Mouse (Mus musculus): ENCODE data around the gene Thrsp.

The Thrsp gene

DNA sequence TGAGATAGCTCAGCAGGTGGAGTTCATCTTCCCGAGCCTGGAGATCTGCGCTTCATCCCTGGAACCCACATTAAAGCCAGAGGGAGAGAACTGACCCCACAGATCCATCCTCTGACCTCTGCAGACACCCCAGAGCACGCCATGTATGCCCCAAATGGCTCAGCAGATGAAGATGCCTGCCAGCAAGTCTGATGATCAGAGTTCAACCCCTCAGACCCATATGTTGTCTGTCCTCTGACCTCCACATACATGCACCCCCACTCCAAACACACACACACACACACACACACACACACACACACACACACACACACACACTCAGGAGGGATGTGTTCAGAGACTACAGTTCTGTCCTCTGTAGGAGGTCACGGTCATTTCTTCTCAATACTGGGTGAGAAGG, 1.1 kb downstream of the Thrsp start:
- DNase-seq (ENCODE audit: low read depth) = no peak

- DNase-seq (ENCODE audit: low read depth) = no peak
Measured at GRCm38 (mm10) chr7:97414915-97415687, 2.4 kb downstream of the Thrsp start.

DNA sequence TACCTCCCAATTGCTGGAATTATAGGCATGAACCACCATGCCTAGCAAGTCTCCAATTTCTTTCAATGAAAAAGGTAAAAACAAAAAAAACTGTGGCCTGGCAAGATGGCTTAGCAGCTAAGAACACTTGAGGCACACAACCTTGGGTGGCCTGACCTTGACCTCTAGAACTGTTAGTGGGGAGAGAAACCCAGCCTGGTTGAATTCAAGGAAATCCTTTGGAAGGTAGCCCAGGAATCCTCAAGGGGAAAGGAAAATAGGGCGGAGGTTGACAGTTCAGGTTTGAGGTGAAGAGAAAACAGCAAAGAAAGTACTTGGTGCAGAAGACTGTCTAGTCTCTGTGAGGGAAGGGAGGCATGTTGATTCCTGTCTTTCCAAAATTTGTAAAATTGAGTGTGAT, 3.1 kb downstream of the Thrsp start:
- DNase-seq (ENCODE audit: low read depth) = no peak

DNA sequence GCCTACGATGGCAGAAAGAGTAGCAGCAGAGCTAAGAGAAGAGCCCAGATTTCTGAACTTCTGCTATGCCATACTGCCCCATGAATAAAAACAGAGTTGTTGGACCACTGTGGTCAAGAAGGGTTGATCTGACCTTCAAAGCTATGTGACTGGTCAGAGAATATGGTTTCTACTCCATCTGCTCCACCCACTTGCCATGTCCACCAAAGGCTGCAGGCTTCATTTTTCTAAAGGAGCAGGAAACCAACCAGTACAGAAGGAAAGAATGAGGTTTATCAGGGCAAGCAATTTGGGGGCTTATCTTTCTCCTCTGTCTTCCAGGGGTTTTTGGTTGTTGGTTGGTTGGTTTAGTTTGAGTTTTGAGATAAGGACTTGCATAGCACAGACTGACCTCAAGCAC, 3.5 kb downstream of the Thrsp start:
- DNase-seq (ENCODE audit: low read depth) = peak; percentile 91

DNA sequence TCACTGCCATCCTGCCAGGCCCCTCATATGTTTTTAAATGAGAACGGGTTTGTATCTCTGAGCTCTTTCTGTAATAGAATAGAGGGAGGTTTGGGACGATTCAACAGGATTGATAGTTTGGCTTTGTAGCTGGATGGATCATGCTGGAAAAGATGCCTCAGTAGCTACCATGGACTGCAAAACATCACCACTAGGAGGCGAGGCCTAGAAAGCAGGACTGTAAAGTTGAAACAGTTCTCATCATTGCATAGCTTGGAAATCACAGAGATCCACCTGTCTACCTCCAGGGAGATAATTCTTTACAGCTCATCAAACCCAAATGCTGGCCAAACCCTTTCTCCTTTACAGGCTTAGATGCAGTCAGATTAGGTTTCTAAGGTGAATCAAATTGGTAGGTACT, 6.0 kb downstream of the Thrsp start:
- DNase-seq (ENCODE audit: low read depth) = no peak

- DNase-seq (ENCODE audit: low read depth) = no peak
Measured at GRCm38 (mm10) chr7:97411106-97411505, 6.4 kb downstream of the Thrsp start.

GRCm38 (mm10) chr7:97407145-97407544, 10.4 kb downstream of the Thrsp start:
- no peak for DNase-seq (ENCODE audit: low read depth)

GRCm38 (mm10) chr7:97399960-97400715, 17.4 kb downstream of the Thrsp start, which contains the start of gene Ndufc2:
Gene Ndufc2 (plus strand): TSS chr7:97400003.
- peak; percentile 89 for DNase-seq (ENCODE audit: low read depth)

DNA sequence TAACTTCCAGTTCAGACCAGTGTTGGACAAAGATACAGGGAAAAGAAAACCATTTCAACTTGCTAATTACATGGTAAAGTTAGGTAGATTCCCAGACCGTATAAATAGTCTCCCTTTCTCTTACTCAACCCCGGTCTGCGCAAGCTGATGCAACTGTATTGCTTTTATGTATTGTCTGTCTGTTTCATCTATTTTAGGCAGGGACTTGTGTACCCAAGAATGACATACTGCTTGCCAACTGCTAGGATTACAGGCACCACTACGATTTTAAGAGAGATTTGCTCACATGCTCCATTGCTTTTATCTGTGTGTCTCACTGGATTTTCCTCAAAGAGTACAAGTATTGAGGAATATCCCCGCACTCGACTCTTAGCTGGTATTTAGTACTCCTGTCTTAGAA, 18.6 kb downstream of the Thrsp start:
- no peak for DNase-seq (ENCODE audit: low read depth)

DNA sequence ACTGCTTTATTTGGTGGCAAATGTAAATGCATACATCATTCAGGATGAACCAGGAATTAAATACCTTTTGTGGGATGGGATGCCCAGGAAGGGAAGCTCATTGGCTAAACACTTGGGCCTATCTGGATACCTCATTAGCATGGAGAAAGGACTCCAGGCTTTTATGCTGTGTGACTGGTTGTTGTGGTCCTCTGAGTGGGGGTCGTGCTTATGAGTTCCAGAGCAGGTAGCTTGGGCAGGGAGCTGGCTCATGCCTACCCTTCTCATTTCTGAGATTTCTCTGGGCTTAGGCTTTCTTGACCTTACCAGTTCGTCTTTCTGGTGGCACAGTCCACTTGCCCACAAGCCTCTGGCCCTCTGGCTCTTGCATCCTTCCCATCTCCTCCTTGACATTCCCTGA, 23.2 kb downstream of the Thrsp start:
- DNase-seq (ENCODE audit: low read depth) = no peak

- no peak for DNase-seq (ENCODE audit: low read depth)
Measured at GRCm38 (mm10) chr7:97392079-97392445, 25.5 kb downstream of the Thrsp start.

- DNase-seq (ENCODE audit: low read depth) = no peak
Measured at GRCm38 (mm10) chr7:97391293-97392078, 26.0 kb downstream of the Thrsp start.

DNA sequence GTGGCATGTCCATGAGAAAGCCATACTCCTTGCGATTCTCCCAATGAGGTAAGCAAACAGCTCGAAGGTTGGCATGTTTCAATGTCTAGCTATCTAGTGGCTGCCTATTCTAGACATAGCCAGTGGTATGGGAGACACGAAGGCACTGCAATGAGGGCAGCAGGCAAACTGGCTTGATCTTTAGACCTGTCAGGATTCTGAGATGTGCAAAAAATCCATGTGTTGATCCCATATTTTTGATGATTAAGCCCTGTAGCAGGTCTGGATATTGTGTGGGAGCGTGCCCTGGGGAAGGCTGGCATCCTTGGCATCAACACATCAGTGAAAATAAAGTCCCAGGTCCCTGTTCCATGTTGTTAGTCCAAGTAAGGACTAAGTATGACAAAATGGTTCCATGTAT, 29.0 kb downstream of the Thrsp start:
- no peak for DNase-seq (ENCODE audit: low read depth)

DNA sequence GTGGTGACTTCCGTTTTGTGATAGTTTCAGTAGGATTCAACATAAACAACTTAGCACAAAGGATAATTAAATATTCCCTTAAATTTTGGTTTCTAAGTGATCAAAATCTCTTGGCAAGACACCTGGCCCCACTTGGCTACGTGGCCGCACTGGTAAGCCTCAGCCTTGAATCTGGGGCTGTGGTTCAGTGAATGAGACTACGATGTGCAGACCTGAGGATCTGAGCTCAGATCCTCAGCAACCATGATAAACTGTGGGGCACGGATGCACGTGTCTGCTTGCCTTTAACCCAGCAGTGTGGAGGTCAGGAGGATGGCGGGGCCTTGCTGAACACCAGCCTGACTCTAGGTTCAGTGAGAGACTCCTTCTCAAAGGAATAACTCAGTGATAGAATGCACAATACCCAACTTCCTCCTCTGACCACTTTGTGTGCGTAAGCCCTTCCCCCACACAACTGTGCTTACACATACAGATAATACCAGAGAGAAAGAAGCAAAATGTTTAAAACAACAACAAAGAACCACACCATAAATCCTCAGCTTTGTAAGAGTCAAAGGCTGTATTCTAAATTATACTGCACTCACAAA, 29.9 kb downstream of the Thrsp start:
- no peak for DNase-seq (ENCODE audit: low read depth)

DNA sequence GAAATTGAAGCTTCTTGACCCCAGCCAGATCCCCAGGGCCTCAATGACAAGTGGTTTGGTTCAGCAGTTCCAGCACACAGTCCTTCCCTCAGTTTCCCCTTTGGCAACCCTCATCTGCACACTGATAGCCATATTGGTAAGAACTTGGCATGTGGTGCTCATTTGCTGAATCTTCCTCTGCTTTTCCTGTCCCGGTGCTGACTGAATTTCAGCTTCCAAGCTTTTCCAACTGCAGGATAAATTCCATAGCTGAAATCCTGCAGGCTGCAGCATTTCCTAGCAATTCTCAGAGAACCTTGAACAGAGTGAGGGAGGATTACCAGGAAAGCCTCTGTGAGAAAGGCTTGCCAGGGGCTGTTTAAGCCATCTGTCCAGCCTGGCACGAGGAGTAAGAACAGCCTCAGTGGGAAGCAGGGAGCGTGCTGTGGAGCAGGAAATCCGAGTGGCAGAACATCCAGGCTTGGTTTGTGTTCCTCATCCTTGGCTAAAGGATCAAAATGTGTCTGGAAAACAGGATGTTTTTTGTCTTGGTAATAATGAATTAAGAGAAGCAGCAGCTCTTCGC, 30.6 kb downstream of the Thrsp start:
- no peak for DNase-seq (ENCODE audit: low read depth)

- DNase-seq (ENCODE audit: low read depth) = no peak
Measured at GRCm38 (mm10) chr7:97386106-97386805, 31.3 kb downstream of the Thrsp start.

DNA sequence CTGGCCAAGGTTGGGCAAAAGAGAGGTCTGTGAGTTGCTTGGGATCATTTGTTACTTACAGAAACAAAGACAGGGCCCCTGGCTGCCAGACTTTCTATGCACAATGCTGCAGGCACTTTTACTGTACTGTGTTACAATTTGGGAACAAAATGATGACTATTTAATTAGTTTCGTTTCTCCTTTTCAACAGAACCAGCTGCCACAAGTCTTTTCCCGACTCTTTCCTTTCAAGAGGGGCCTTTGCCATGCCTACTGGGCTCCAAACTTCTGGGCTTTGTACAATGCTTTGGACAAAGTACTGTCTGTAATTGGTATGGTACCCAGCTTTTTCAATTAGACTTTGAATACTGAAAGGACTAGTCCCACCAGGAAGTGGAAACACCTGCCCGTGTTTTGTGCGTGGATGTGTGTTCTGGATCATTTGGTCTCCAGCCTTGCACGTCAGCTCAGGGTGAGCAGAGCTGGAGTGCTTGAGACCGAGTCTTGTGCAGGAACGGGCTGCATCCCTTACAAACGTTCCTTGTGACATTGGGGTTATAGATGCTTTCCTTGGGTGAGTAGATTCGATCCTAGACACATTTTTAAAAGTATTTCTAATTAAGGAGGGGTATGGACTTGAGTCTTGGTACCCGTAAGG, 33.9 kb downstream of the Thrsp start:
- no peak for DNase-seq (ENCODE audit: low read depth)

- DNase-seq (ENCODE audit: low read depth) = no peak
Measured at GRCm38 (mm10) chr7:97382661-97383060, 34.9 kb downstream of the Thrsp start.

GRCm38 (mm10) chr7:97380500-97381123, 36.9 kb downstream of the Thrsp start:
- no peak for DNase-seq (ENCODE audit: low read depth)

- no peak for DNase-seq (ENCODE audit: low read depth)
Measured at GRCm38 (mm10) chr7:97379304-97379703, 38.2 kb downstream of the Thrsp start.

Measured in 416B (cell line).